Mouse (Mus musculus): ENCODE results near the gene Apol7a. TPM values are rescaled to one million over a fixed set of nuclear protein-coding genes. Genes with fewer than 3 reads are reported as not detected.

Apol7a gene
- polyA plus RNA-seq, 2 experiments, result 0.23 to 0.50 TPM

- H3K4me3 ChIP-seq (replicated peaks; ENCODE audit: low read length), result peak overlapping the region; percentile 15
- WGBS, result 43% methylated on average over 18 of the region's 18 CpGs
- H3K27me3 ChIP-seq (ENCODE audit: control insufficient read depth, insufficient read depth, low read length), result no peaks in the 10 kb centered on the region
- no peak for DNase-seq (ENCODE audit: low spot score)
- H3K4me2 ChIP-seq (replicated peaks; ENCODE audit: low read depth, low read length, severe bottlenecking), result peak overlapping the region; percentile 31
- no peak for ATAC-seq (ENCODE audit: low FRiP score, low read depth)
- H3K4me1 ChIP-seq (ENCODE audit: control insufficient read depth, insufficient read depth, low read length), result peaks cover 19% of the 10 kb centered on the region
- no peaks in the 10 kb centered on the region for H3K36me3 ChIP-seq (ENCODE audit: control insufficient read depth, insufficient read depth, low read length)
- H3K9me3 ChIP-seq (ENCODE audit: control insufficient read depth, low read length), result no peaks in the 10 kb centered on the region
- no peak for TF ChIP-seq POLR2A (IDR thresholded peaks at IDR 0.05; ENCODE audit: borderline replicate concordance, extremely low read depth, insufficient read depth, insufficient read length)
- H3K27ac ChIP-seq (replicated peaks; ENCODE audit: low read depth, low read length), result peak overlapping the region; percentile 81
- H3K9ac ChIP-seq (ENCODE audit: low read depth, low read length, severe bottlenecking), result peak overlapping the region; percentile 29
These were observed 55.9 kb downstream of the Apol7a start for GRCm38 (mm10) chr15:77342962-77343526.

GRCm38 (mm10) chr15:77342005-77342404, 56.9 kb downstream of the Apol7a start:
- H3K4me3 ChIP-seq (replicated peaks; ENCODE audit: low read length), result no peak overlapping the region
- WGBS, result 87% methylated on average over 6 of the region's 6 CpGs

GRCm38 (mm10) chr15:77340581-77340980, 58.3 kb downstream of the Apol7a start:
- TF ChIP-seq POLR2A (IDR thresholded peaks at IDR 0.05; ENCODE audit: borderline replicate concordance, extremely low read depth, insufficient read depth, insufficient read length), result no peak
- Histone ChIP-seq H3K36me3 (ENCODE audit: control insufficient read depth, insufficient read depth, low read length) (no peaks in the 10 kb centered on the region), H3K27me3 (ENCODE audit: control insufficient read depth, insufficient read depth, low read length) (no peaks in the 10 kb centered on the region), H3K4me2 (replicated peaks; ENCODE audit: low read depth, low read length, severe bottlenecking) (no peak overlapping the region), H3K9me3 (ENCODE audit: control insufficient read depth, low read length) (no peaks in the 10 kb centered on the region), H3K9ac (ENCODE audit: low read depth, low read length, severe bottlenecking) (no peak overlapping the region), H3K4me3 (replicated peaks; ENCODE audit: low read length) (no peak overlapping the region), H3K27ac (replicated peaks; ENCODE audit: low read depth, low read length) (no peak overlapping the region), H3K4me1 (ENCODE audit: control insufficient read depth, insufficient read depth, low read length) (peaks cover 29% of the 10 kb centered on the region)
- no peak for DNase-seq (ENCODE audit: low spot score)
- ATAC-seq (ENCODE audit: low FRiP score, low read depth), result no peak

More at GRCm38 (mm10) chr15:77342005-77342404, 56.9 kb downstream of the Apol7a start:
- no peak overlapping the region for H3K27ac ChIP-seq (replicated peaks; ENCODE audit: low read depth, low read length)
- no peaks in the 10 kb centered on the region for H3K36me3 ChIP-seq (ENCODE audit: control insufficient read depth, insufficient read depth, low read length)
- TF ChIP-seq POLR2A (IDR thresholded peaks at IDR 0.05; ENCODE audit: borderline replicate concordance, extremely low read depth, insufficient read depth, insufficient read length), result no peak
- ATAC-seq (ENCODE audit: low FRiP score, low read depth) (no peak), DNase-seq (ENCODE audit: low spot score) (no peak)
- no peak overlapping the region for H3K9ac ChIP-seq (ENCODE audit: low read depth, low read length, severe bottlenecking)
- no peak overlapping the region for H3K4me2 ChIP-seq (replicated peaks; ENCODE audit: low read depth, low read length, severe bottlenecking)
- H3K27me3 ChIP-seq (ENCODE audit: control insufficient read depth, insufficient read depth, low read length), result no peaks in the 10 kb centered on the region
- no peaks in the 10 kb centered on the region for H3K9me3 ChIP-seq (ENCODE audit: control insufficient read depth, low read length)
- H3K4me1 ChIP-seq (ENCODE audit: control insufficient read depth, insufficient read depth, low read length), result peaks cover 21% of the 10 kb centered on the region

GRCm38 (mm10) chr15:77338924-77339429, 59.9 kb downstream of the Apol7a start:
- ATAC-seq (ENCODE audit: low FRiP score, low read depth), result no peak
- TF ChIP-seq POLR2A (IDR thresholded peaks at IDR 0.05; ENCODE audit: borderline replicate concordance, extremely low read depth, insufficient read depth, insufficient read length), result no peak
- H3K4me3 ChIP-seq (replicated peaks; ENCODE audit: low read length), result no peak overlapping the region
- H3K9ac ChIP-seq (ENCODE audit: low read depth, low read length, severe bottlenecking), result no peak overlapping the region
- no peak overlapping the region for H3K4me2 ChIP-seq (replicated peaks; ENCODE audit: low read depth, low read length, severe bottlenecking)
- no peaks in the 10 kb centered on the region for H3K36me3 ChIP-seq (ENCODE audit: control insufficient read depth, insufficient read depth, low read length)
- DNase-seq (ENCODE audit: low spot score), result no peak
- no peaks in the 10 kb centered on the region for H3K9me3 ChIP-seq (ENCODE audit: control insufficient read depth, low read length)
- H3K27me3 ChIP-seq (ENCODE audit: control insufficient read depth, insufficient read depth, low read length), result no peaks in the 10 kb centered on the region
- no peak overlapping the region for H3K27ac ChIP-seq (replicated peaks; ENCODE audit: low read depth, low read length)
- WGBS, result 50% methylated on average over 8 of the region's 8 CpGs
- peaks cover 21% of the 10 kb centered on the region for H3K4me1 ChIP-seq (ENCODE audit: control insufficient read depth, insufficient read depth, low read length)

GRCm38 (mm10) chr15:77338451-77338850, 60.5 kb downstream of the Apol7a start:
- Histone ChIP-seq H3K9ac (ENCODE audit: low read depth, low read length, severe bottlenecking) (no peak overlapping the region), H3K27me3 (ENCODE audit: control insufficient read depth, insufficient read depth, low read length) (no peaks in the 10 kb centered on the region), H3K4me3 (replicated peaks; ENCODE audit: low read length) (no peak overlapping the region), H3K4me1 (ENCODE audit: control insufficient read depth, insufficient read depth, low read length) (peaks cover 16% of the 10 kb centered on the region), H3K4me2 (replicated peaks; ENCODE audit: low read depth, low read length, severe bottlenecking) (no peak overlapping the region), H3K36me3 (ENCODE audit: control insufficient read depth, insufficient read depth, low read length) (no peaks in the 10 kb centered on the region), H3K27ac (replicated peaks; ENCODE audit: low read depth, low read length) (no peak overlapping the region), H3K9me3 (ENCODE audit: control insufficient read depth, low read length) (no peaks in the 10 kb centered on the region)
- WGBS, result 75% methylated on average over 7 of the region's 7 CpGs
- ATAC-seq (ENCODE audit: low FRiP score, low read depth) (no peak), DNase-seq (ENCODE audit: low spot score) (no peak)
- TF ChIP-seq POLR2A (IDR thresholded peaks at IDR 0.05; ENCODE audit: borderline replicate concordance, extremely low read depth, insufficient read depth, insufficient read length), result no peak

Other genes with a start within 250 kb of the Apol7a start
- 189 and 205 TPM in 2 replicates for gene Rbfox2, start 92.1 kb downstream of the Apol7a start, polyA plus RNA-seq (2012; rRNA removed)
- gene Rbfox2, start 92.1 kb downstream of the Apol7a start, polyA plus RNA-seq (2014; fragmentation: Nextera tagmentation; extraction: Ambion mirVana), result 94.7 and 101 TPM in 2 replicates
- 0.06 and 0.35 TPM in 2 replicates for gene Apol9a, start 12.0 kb upstream of the Apol7a start, polyA plus RNA-seq (2012; rRNA removed)
- gene Apol9a, start 12.0 kb upstream of the Apol7a start, polyA plus RNA-seq (2014; fragmentation: Nextera tagmentation; extraction: Ambion mirVana), result not detected in 2 replicates
- gene Apol7b, start 48.4 kb upstream of the Apol7a start, polyA plus RNA-seq (2012; rRNA removed), result 0.06 TPM in 2 replicates
- gene Apol7b, start 48.4 kb upstream of the Apol7a start, polyA plus RNA-seq (2014; fragmentation: Nextera tagmentation; extraction: Ambion mirVana), result not detected in 2 replicates
- not detected in 2 replicates for gene Apol10a, start 77.9 kb upstream of the Apol7a start, polyA plus RNA-seq (2012; rRNA removed)
- gene Apol10a, start 77.9 kb upstream of the Apol7a start, polyA plus RNA-seq (2014; fragmentation: Nextera tagmentation; extraction: Ambion mirVana), result not detected in 2 replicates
- gene Apol11a, start 109.2 kb upstream of the Apol7a start, polyA plus RNA-seq (2012; rRNA removed), result not detected in 2 replicates
- gene Apol11a, start 109.2 kb upstream of the Apol7a start, polyA plus RNA-seq (2014; fragmentation: Nextera tagmentation; extraction: Ambion mirVana), result not detected in 2 replicates
- gene Apol7c, start 134.2 kb upstream of the Apol7a start, polyA plus RNA-seq (2012; rRNA removed), result 0.03 TPM in 1 of 2 replicates, not detected in the other
- gene Apol7c, start 134.2 kb upstream of the Apol7a start, polyA plus RNA-seq (2014; fragmentation: Nextera tagmentation; extraction: Ambion mirVana), result not detected in 2 replicates
- gene 1700025B11Rik, start 162.8 kb upstream of the Apol7a start, polyA plus RNA-seq (2012; rRNA removed), result not detected in 2 replicates
- gene 1700025B11Rik, start 162.8 kb upstream of the Apol7a start, polyA plus RNA-seq (2014; fragmentation: Nextera tagmentation; extraction: Ambion mirVana), result not detected in 2 replicates
- 0.04 and 0.16 TPM in 2 replicates for gene Apol10b, start 197.0 kb upstream of the Apol7a start, polyA plus RNA-seq (2012; rRNA removed)
- 0.12 TPM in 1 of 2 replicates, not detected in the other for gene Apol10b, start 197.0 kb upstream of the Apol7a start, polyA plus RNA-seq (2014; fragmentation: Nextera tagmentation; extraction: Ambion mirVana)
- not detected in 2 replicates for gene Gm36245, start 200.1 kb upstream of the Apol7a start, polyA plus RNA-seq (2012; rRNA removed)
- not detected in 2 replicates for gene Gm36245, start 200.1 kb upstream of the Apol7a start, polyA plus RNA-seq (2014; fragmentation: Nextera tagmentation; extraction: Ambion mirVana)
- gene Apol11b, start 244.2 kb upstream of the Apol7a start, polyA plus RNA-seq (2012; rRNA removed), result 0.03 TPM in 1 of 2 replicates, not detected in the other
- gene Apol11b, start 244.2 kb upstream of the Apol7a start, polyA plus RNA-seq (2014; fragmentation: Nextera tagmentation; extraction: Ambion mirVana), result not detected in 2 replicates

Data from limb, embryonic 14.5 days (tissue).